Mouse (Mus musculus) frontal cortex, postnatal 14 days (tissue): ENCODE data around the gene Gm20929.
"Not testable (repeated sequence)": the region's sequence is repeated elsewhere in the genome, so short reads cannot be mapped to it uniquely, and the experiment has no call there.

Experiments
- DNase-seq, 2 experiments: peaks; one replicate each; pipeline ENCODE4 v3.0.0; 2022; ENCODE audit warnings: low spot score in 2 of 2

Gene Gm20929

DNA sequence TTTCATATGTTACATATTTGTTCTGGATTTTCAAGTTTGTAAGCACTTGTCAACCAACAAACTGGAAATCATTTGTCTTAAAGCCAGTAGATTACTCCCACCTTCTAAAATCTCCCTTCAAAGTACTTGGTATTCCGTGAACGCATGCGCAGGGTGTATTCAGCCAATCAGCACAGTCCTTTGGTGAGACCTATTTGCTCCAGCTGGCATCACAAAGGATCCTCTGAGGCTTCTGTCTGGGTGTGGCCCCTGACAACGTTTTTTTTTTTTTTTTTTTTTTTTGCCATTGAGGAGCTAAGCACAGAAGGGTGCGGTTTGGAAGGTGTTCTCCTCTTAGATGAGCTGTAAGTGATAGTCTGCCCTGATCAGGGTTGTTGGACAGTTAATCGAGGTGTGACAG, at the start of gene Gm20929:
Gene Gm20929 (plus strand): TSS at position 301 of the 400 bp plus-strand sequence.
- not testable (repeated sequence) for DNase-seq
